Mouse (Mus musculus) erythroblast, embryonic 14.5 days (primary cell): ENCODE results near the gene Pcca.

Experiments used
- GATA1 ChIP-seq: IDR thresholded peaks from 2 replicates; pipeline ENCODE4 v1.6.1; 2012; ENCODE audit warnings: low read length, inconsistent platforms, mixed read lengths
- TAL1 ChIP-seq: IDR thresholded peaks from 3 replicates; pipeline ENCODE4 v1.6.1; 2012; ENCODE audit warnings: low read length, inconsistent platforms, mixed read lengths

GRCm38 (mm10) chr14:122582491-122583077 is 48.5 kb downstream of the Pcca start:
- no peak for TF ChIP-seq GATA1
- TF ChIP-seq TAL1, result no peak
